Mouse (Mus musculus): Measurements from ENCODE around the gene Zfp511.

GRCm38 (mm10) chr7:139994202-139994601, 42.0 kb upstream of the Zfp511 start:
- no peak for TF ChIP-seq CTCF (IDR thresholded peaks at IDR 0.05; ENCODE audit: borderline replicate concordance, extremely low read depth, insufficient read depth, insufficient read length)
- TF ChIP-seq POLR2A (IDR thresholded peaks at IDR 0.05; ENCODE audit: borderline replicate concordance, extremely low read depth, insufficient read depth, insufficient read length, poor library complexity, severe bottlenecking), result no peak
